Mouse (Mus musculus): ENCODE measurements around the gene Gm47841. TPM values are rescaled to one million over a fixed set of nuclear protein-coding genes. Genes with fewer than 3 reads are reported as not detected.
A peak's percentile ranks its signal among the peaks of the same experiment; 100 is the strongest.

Gm47841 gene
- polyA plus RNA-seq, 1 experiment, result not detected

DNA sequence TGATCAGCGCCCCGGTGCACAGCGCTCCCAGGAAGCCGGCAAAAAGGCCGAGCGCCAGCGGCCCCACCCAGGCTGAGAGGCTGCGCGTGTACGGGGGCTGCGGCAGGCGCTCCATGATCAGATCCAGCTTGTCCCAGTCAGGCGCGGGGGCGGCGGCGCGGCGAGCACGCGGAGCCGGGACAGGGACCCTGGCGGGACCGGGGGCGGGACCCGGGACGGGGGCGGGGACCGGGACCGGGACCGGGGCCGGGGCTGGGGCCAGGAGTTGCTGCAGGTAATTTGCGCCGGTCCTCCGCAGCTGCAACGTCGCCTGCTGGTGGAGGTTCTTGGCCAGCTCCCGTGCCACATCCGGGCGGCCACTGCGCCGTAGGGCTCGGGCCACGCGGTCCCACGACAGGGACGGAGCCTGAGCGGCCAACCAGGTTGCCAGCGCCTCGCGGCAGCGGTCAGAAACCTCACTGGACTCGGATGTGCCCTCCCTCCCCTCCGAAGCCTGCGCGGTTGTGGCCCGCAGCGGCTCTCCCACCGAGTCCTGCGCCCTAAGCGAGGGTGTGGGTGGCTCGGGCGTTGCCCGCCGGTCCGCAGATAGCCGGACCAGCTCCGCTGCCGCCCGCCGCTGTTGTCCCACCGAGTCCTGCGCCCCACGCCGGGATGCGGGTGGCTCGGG lies 537 bp downstream of the Gm47841 start:
- H3K4me1 ChIP-seq (ENCODE audit: control insufficient read depth, insufficient read depth, insufficient read length), result peaks cover 4% of the 10 kb centered on the region; the same call in 1 of the 2 replicates
- no peaks in the 10 kb centered on the region for H3K36me3 ChIP-seq (ENCODE audit: control insufficient read depth, insufficient read depth, low read length)
- TF ChIP-seq POLR2A (IDR thresholded peaks at IDR 0.05; ENCODE audit: low read depth, low read length) (no peak), CTCF (IDR thresholded peaks at IDR 0.05; ENCODE audit: extremely low read depth, insufficient read depth, insufficient read length, insufficient replicate concordance) (no peak)
- H3K27me3 ChIP-seq (ENCODE audit: control insufficient read depth, insufficient read depth, low read length), result peaks cover 17% of the 10 kb centered on the region
- DNase-seq (ENCODE audit: low read depth in 1 of 2, low spot score in 2 of 2), result no peak
- H3K27ac ChIP-seq (ENCODE audit: insufficient read depth, low read length), result no peak overlapping the region
- 3% methylated on average over 77 of the region's 77 CpGs for WGBS
- no peak overlapping the region; the same call in 1 of the 2 replicates for H3K4me3 ChIP-seq (ENCODE audit: extremely low read depth, insufficient read depth, insufficient read length)

DNA sequence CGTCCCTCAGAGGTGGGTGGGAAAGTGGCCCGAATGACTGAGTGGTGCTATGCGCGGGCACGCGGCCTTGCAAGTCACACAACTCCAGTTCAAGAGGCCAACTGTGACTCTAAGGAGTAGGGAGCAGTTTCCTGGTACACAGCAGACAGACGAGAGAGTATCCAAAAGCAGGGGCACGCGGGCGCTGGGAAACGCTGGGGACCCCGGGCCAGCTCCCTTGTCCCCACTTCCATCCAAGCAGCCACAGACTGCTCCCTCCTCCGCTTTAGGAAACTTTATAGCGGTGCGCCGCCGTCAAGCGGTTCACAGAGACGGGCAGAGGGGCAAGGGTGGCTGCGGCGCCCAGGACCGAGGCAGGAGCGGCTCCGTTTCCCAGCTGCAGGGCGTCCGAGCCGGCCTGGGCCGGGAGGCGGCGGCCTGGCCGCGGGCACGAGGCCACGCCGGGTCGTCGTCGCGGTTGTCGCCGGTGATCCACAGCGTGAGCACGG lies 1.1 kb downstream of the Gm47841 start:
- H3K27ac ChIP-seq (ENCODE audit: insufficient read depth, low read length), result no peak overlapping the region
- H3K4me1 ChIP-seq (ENCODE audit: control insufficient read depth, insufficient read depth, insufficient read length), result peaks cover 4% of the 10 kb centered on the region; the same call in 1 of the 2 replicates
- peaks cover 17% of the 10 kb centered on the region for H3K27me3 ChIP-seq (ENCODE audit: control insufficient read depth, insufficient read depth, low read length)
- H3K36me3 ChIP-seq (ENCODE audit: control insufficient read depth, insufficient read depth, low read length), result no peaks in the 10 kb centered on the region
- DNase-seq (ENCODE audit: low read depth in 1 of 2, low spot score in 2 of 2), result no peak
- H3K4me3 ChIP-seq (ENCODE audit: extremely low read depth, insufficient read depth, insufficient read length), result no peak overlapping the region
- TF ChIP-seq POLR2A (IDR thresholded peaks at IDR 0.05; ENCODE audit: low read depth, low read length) (no peak), CTCF (IDR thresholded peaks at IDR 0.05; ENCODE audit: extremely low read depth, insufficient read depth, insufficient read length, insufficient replicate concordance) (no peak)
- 7% methylated on average over 43 of the region's 43 CpGs for WGBS

DNA sequence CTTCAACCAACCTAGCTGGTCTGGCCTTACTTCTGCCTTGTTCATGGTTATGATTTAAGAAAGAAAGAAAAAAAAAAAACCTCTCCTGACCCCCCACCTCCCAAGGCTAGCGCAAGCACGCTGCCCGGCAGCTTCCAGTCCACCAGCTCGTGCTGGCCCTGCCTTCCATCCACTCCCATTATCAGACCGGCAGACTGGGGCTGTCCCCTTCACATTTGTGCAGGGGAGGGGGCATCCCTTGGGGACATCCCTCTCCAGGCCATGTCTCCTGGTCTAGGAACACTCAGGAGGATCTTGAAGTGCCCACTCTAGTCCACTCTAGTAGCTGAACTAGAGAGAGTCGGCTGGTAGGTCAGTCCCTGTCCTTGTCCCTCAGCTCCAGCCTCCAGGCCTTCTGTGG lies 2.7 kb downstream of the Gm47841 start:
- peaks cover 4% of the 10 kb centered on the region; the same call in 1 of the 2 replicates for H3K4me1 ChIP-seq (ENCODE audit: control insufficient read depth, insufficient read depth, insufficient read length)
- H3K4me3 ChIP-seq (ENCODE audit: extremely low read depth, insufficient read depth, insufficient read length), result no peak overlapping the region
- peaks cover 17% of the 10 kb centered on the region for H3K27me3 ChIP-seq (ENCODE audit: control insufficient read depth, insufficient read depth, low read length)
- H3K36me3 ChIP-seq (ENCODE audit: control insufficient read depth, insufficient read depth, low read length), result no peaks in the 10 kb centered on the region
- H3K27ac ChIP-seq (ENCODE audit: insufficient read depth, low read length), result no peak overlapping the region
- WGBS, result 57% methylated on average over 6 of the region's 6 CpGs
- DNase-seq (ENCODE audit: low read depth in 1 of 2, low spot score in 2 of 2), result no peak
- TF ChIP-seq CTCF (IDR thresholded peaks at IDR 0.05; ENCODE audit: extremely low read depth, insufficient read depth, insufficient read length, insufficient replicate concordance) (no peak), POLR2A (IDR thresholded peaks at IDR 0.05; ENCODE audit: low read depth, low read length) (no peak)

DNA sequence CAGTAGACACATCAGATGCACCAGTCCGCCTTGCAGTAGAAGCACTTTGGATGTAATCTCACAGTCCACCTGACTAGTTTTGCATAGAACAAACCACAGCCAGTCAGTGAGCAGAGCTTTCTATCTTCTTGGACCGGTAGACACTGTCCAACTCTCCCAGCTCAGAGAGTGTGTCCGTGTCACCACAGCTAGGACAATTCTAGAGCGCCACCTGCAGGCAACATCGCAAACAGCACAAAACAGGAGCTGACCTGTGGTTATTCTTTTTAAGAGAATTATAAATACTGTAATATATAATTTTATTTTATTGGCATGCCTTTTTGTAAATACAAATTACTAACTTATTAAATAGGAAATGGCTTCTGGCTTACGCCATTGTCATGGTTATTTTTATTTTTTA lies 4.6 kb downstream of the Gm47841 start:
- Histone ChIP-seq H3K4me3 (ENCODE audit: extremely low read depth, insufficient read depth, insufficient read length) (no peak overlapping the region), H3K27me3 (ENCODE audit: control insufficient read depth, insufficient read depth, low read length) (peaks cover 17% of the 10 kb centered on the region), H3K4me1 (ENCODE audit: control insufficient read depth, insufficient read depth, insufficient read length) (peaks cover 4% of the 10 kb centered on the region; the same call in 1 of the 2 replicates), H3K27ac (ENCODE audit: insufficient read depth, low read length) (no peak overlapping the region), H3K36me3 (ENCODE audit: control insufficient read depth, insufficient read depth, low read length) (no peaks in the 10 kb centered on the region)
- no peak for TF ChIP-seq POLR2A (IDR thresholded peaks at IDR 0.05; ENCODE audit: low read depth, low read length)
- peak; percentile 40; the same call in 1 of the 2 replicates for TF ChIP-seq CTCF (IDR thresholded peaks at IDR 0.05; ENCODE audit: extremely low read depth, insufficient read depth, insufficient read length, insufficient replicate concordance)
- 34% methylated on average over 6 of the region's 6 CpGs for WGBS
- peak in 1 of 2 experiments; percentile 19 for DNase-seq (ENCODE audit: low read depth in 1 of 2, low spot score in 2 of 2)

DNA sequence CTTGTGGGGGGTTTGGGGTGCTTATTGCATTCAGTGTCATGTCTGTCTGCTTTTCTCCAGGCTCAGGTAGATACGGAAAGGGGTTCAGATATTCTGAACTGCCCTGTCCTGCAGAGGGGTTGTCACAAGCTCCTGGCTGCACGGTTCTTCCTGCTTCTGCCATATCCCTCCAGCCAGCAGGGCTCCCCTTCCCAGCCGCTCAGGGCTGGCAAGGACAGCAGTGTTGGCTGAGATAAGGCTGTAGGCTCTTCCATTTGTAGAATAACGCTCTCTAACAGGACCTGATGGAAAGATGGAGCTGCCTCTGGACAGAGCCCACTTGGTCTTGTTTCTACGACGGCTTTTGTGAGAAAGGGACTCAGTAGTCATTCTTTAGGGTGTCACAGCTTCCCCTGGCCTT lies 5.2 kb downstream of the Gm47841 start:
- TF ChIP-seq CTCF (IDR thresholded peaks at IDR 0.05; ENCODE audit: extremely low read depth, insufficient read depth, insufficient read length, insufficient replicate concordance), result no peak
- TF ChIP-seq POLR2A (IDR thresholded peaks at IDR 0.05; ENCODE audit: low read depth, low read length), result no peak
- peaks cover 12% of the 10 kb centered on the region for H3K27me3 ChIP-seq (ENCODE audit: control insufficient read depth, insufficient read depth, low read length)
- WGBS, result 56% methylated on average over 6 of the region's 6 CpGs
- H3K27ac ChIP-seq (ENCODE audit: insufficient read depth, low read length), result no peak overlapping the region
- no peaks in the 10 kb centered on the region for H3K36me3 ChIP-seq (ENCODE audit: control insufficient read depth, insufficient read depth, low read length)
- H3K4me3 ChIP-seq (ENCODE audit: extremely low read depth, insufficient read depth, insufficient read length), result no peak overlapping the region
- DNase-seq (ENCODE audit: low read depth in 1 of 2, low spot score in 2 of 2), result no peak
- peaks cover 3% of the 10 kb centered on the region; the same call in 1 of the 2 replicates for H3K4me1 ChIP-seq (ENCODE audit: control insufficient read depth, insufficient read depth, insufficient read length)

DNA sequence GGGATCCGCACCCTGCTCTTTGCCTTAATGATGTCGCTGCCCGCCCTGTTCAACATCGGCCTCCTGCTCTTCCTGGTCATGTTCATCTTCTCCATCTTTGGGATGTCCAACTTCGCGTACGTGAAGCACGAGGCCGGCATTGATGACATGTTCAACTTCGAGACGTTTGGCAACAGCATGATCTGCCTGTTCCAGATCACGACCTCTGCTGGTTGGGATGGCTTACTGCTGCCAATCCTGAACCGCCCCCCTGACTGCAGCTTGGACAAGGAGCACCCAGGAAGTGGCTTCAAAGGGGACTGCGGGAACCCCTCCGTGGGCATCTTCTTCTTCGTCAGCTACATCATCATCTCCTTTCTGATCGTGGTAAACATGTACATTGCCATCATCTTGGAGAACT lies 7.5 kb downstream of the Gm47841 start:
- 51% methylated on average over 17 of the region's 17 CpGs for WGBS
- no peak for TF ChIP-seq CTCF (IDR thresholded peaks at IDR 0.05; ENCODE audit: extremely low read depth, insufficient read depth, insufficient read length, insufficient replicate concordance)
- TF ChIP-seq POLR2A (IDR thresholded peaks at IDR 0.05; ENCODE audit: low read depth, low read length), result no peak
- DNase-seq (ENCODE audit: low read depth in 1 of 2, low spot score in 2 of 2), result no peak
- H3K4me1 ChIP-seq (ENCODE audit: control insufficient read depth, insufficient read depth, insufficient read length), result no peaks in the 10 kb centered on the region
- peaks cover 1% of the 10 kb centered on the region for H3K27me3 ChIP-seq (ENCODE audit: control insufficient read depth, insufficient read depth, low read length)
- H3K27ac ChIP-seq (ENCODE audit: insufficient read depth, low read length), result no peak overlapping the region
- H3K36me3 ChIP-seq (ENCODE audit: control insufficient read depth, insufficient read depth, low read length), result no peaks in the 10 kb centered on the region
- no peak overlapping the region for H3K4me3 ChIP-seq (ENCODE audit: extremely low read depth, insufficient read depth, insufficient read length)

DNA sequence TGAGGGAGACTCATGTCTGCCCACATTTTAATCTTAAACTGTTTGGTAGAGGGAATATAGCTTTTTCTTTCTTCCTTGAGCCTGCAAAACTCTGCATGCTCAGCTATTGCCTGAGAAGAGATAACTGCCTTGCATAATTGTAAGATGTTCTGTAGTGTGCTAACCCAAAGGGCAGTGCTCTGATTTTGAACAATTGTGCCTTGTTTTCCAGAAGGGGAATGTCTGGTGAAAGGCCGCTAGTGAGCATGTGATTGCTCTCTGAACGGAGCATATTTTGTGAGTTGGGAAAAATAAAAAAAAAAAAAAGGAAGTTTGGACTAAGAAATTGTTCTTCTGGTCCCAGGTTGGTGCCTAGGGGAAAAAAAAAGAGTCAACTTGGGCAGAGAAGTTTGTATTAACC lies 18.2 kb downstream of the Gm47841 start:
- Histone ChIP-seq H3K36me3 (ENCODE audit: control insufficient read depth, insufficient read depth, low read length) (no peaks in the 10 kb centered on the region), H3K27ac (ENCODE audit: insufficient read depth, low read length) (no peak overlapping the region), H3K27me3 (ENCODE audit: control insufficient read depth, insufficient read depth, low read length) (no peaks in the 10 kb centered on the region), H3K4me1 (ENCODE audit: control insufficient read depth, insufficient read depth, insufficient read length) (no peaks in the 10 kb centered on the region), H3K4me3 (ENCODE audit: extremely low read depth, insufficient read depth, insufficient read length) (no peak overlapping the region)
- WGBS, result 72% methylated on average over 2 of the region's 2 CpGs
- TF ChIP-seq CTCF (IDR thresholded peaks at IDR 0.05; ENCODE audit: extremely low read depth, insufficient read depth, insufficient read length, insufficient replicate concordance) (no peak), POLR2A (IDR thresholded peaks at IDR 0.05; ENCODE audit: low read depth, low read length) (no peak)
- DNase-seq (ENCODE audit: low read depth in 1 of 2, low spot score in 2 of 2), result no peak
